Mouse (Mus musculus) stomach, embryonic 14.5 days (tissue): ENCODE measurements around the gene Gne. TPM values are rescaled to one million over a fixed set of nuclear protein-coding genes. Genes with fewer than 3 reads are reported as not detected.

Experiments
- ATAC-seq: fragments of 200-750 bp; cut with Nextera tagmentation; 2 replicates; pipeline ENCODE4 v1.8.0; 2017; ENCODE audit warnings: low read depth, moderate TSS enrichment; ENCODE audit not compliant: insufficient number of reproducible peaks, insufficient read depth, low FRiP score
- H3K27ac ChIP-seq: fragments of 300-500 bp; sonication (generic); 2 replicates; pipeline ENCODE4 v1.5.1; 2014; ENCODE audit warnings: mild to moderate bottlenecking, low read length, moderate library complexity, mixed read lengths
- H3K27me3 ChIP-seq: fragments of 300-500 bp; sonication (generic); 2 replicates; pipeline ENCODE4 v1.6.1; 2014; ENCODE audit warnings: low read length, control low read depth, mixed read lengths; ENCODE audit not compliant: control insufficient read depth, insufficient read depth
- H3K36me3 ChIP-seq: fragments of 300-500 bp; sonication (generic); 2 replicates; pipeline ENCODE4 v1.6.1; 2014; ENCODE audit warnings: mild to moderate bottlenecking, control low read depth, low read length, moderate library complexity, mixed read lengths; ENCODE audit not compliant: control insufficient read depth, insufficient read depth
- H3K4me1 ChIP-seq: fragments of 300-500 bp; sonication (generic); 2 replicates; pipeline ENCODE4 v1.6.1; 2014; ENCODE audit warnings: low read length, control low read depth, mixed read lengths; ENCODE audit not compliant: control insufficient read depth, insufficient read depth
- H3K4me2 ChIP-seq: fragments of 300-500 bp; sonication (generic); replicated peaks from 2 replicates; pipeline ENCODE4 v1.6.1; 2014; ENCODE audit warnings: low read depth, low read length, control low read depth
- H3K4me3 ChIP-seq: fragments of 300-500 bp; sonication (generic); 2 replicates; pipeline ENCODE4 v1.5.1; 2014; ENCODE audit warnings: low read depth, low read length, control low read depth
- H3K9ac ChIP-seq: fragments of 300-500 bp; sonication (generic); replicated peaks from 2 replicates; pipeline ENCODE4 v1.6.1; 2014; ENCODE audit warnings: low read depth, mild to moderate bottlenecking, control low read depth, low read length, moderate library complexity, mixed read lengths
- H3K9me3 ChIP-seq: fragments of 300-500 bp; sonication (generic); 2 replicates; pipeline ENCODE4 v1.6.1; 2016; ENCODE audit warnings: low read depth, low read length, control low read depth; ENCODE audit not compliant: control insufficient read depth
- WGBS: fragments of 180-500 bp; shearing (Covaris S2); extraction: QIAGEN DNeasy Blood & Tissue Kit; methylation state at CpG from one replicate; pipeline ENCODE4 v1.1.7; 2014; 5-methylcytosine and 5-hydroxymethylcytosine counted together
- polyA plus RNA-seq: library from polyadenylated mRNA; unstranded; fragments of >200 nt; fragmentation: Nextera tagmentation; extraction: Ambion mirVana; gene quantifications from 2 replicates; pipeline ENCODE4 v1.2.1, GENCODE M21; 2014

Gene Gne
- polyA plus RNA-seq, 1 experiment from 2014 or later, result 28.9 TPM

- 96% methylated on average over 4 of the region's 4 CpGs for WGBS
- H3K27ac ChIP-seq, result no peak overlapping the region
- H3K4me1 ChIP-seq, result peaks cover 11% of the 10 kb centered on the region
- ATAC-seq, result no peak
- H3K4me3 ChIP-seq, result no peak overlapping the region
- no peaks in the 10 kb centered on the region for H3K9me3 ChIP-seq
- no peaks in the 10 kb centered on the region for H3K36me3 ChIP-seq
- no peak overlapping the region for H3K9ac ChIP-seq
- H3K27me3 ChIP-seq, result no peaks in the 10 kb centered on the region
- no peak overlapping the region for H3K4me2 ChIP-seq
These were observed 14.6 kb downstream of the Gne start for GRCm38 (mm10) chr4:44069411-44069810.

- H3K9me3 ChIP-seq, result no peaks in the 10 kb centered on the region
- no peak overlapping the region for H3K27ac ChIP-seq
- H3K36me3 ChIP-seq, result no peaks in the 10 kb centered on the region
- H3K27me3 ChIP-seq, result no peaks in the 10 kb centered on the region
- H3K4me2 ChIP-seq, result no peak overlapping the region
- no peak overlapping the region for H3K9ac ChIP-seq
- peaks cover 11% of the 10 kb centered on the region for H3K4me1 ChIP-seq
- no peak for ATAC-seq
- no peak overlapping the region for H3K4me3 ChIP-seq
- WGBS, result 50% methylated on average over 9 of the region's 9 CpGs
These were observed 15.2 kb downstream of the Gne start for GRCm38 (mm10) chr4:44068736-44069135.

- Histone ChIP-seq H3K4me1 (peaks cover 11% of the 10 kb centered on the region), H3K4me3 (no peak overlapping the region), H3K9ac (no peak overlapping the region), H3K9me3 (no peaks in the 10 kb centered on the region), H3K27me3 (no peaks in the 10 kb centered on the region), H3K36me3 (no peaks in the 10 kb centered on the region; the same call in 1 of the 2 replicates), H3K4me2 (no peak overlapping the region), H3K27ac (no peak overlapping the region)
- no peak for ATAC-seq
- 74% methylated on average over 6 of the region's 6 CpGs for WGBS
These were observed 17.1 kb downstream of the Gne start for GRCm38 (mm10) chr4:44066891-44067290.

GRCm38 (mm10) chr4:44065355-44066025 lies 18.5 kb downstream of the Gne start:
- Histone ChIP-seq H3K4me1 (peaks cover 4% of the 10 kb centered on the region; the same call in 1 of the 2 replicates), H3K9me3 (no peaks in the 10 kb centered on the region), H3K27ac (0 out of 2 replicates have a peak overlapping the region, but pooled peaks have one; percentile 35), H3K27me3 (no peaks in the 10 kb centered on the region), H3K4me2 (peak overlapping the region; percentile 1; the same call in 1 of the 2 replicates), H3K4me3 (no peak overlapping the region), H3K36me3 (no peaks in the 10 kb centered on the region; the same call in 1 of the 2 replicates), H3K9ac (no peak overlapping the region)
- 22% methylated on average over 16 of the region's 16 CpGs for WGBS
- ATAC-seq, result peak; percentile 84

GRCm38 (mm10) chr4:44062816-44063215 lies 21.2 kb downstream of the Gne start:
- ATAC-seq, result no peak
- no peaks in the 10 kb centered on the region; the same call in 1 of the 2 replicates for H3K36me3 ChIP-seq
- 76% methylated on average over 14 of the region's 14 CpGs for WGBS
- no peak overlapping the region for H3K4me3 ChIP-seq
- no peaks in the 10 kb centered on the region for H3K4me1 ChIP-seq
- H3K9ac ChIP-seq, result no peak overlapping the region
- no peak overlapping the region for H3K27ac ChIP-seq
- H3K9me3 ChIP-seq, result no peaks in the 10 kb centered on the region
- H3K27me3 ChIP-seq, result no peaks in the 10 kb centered on the region
- H3K4me2 ChIP-seq, result no peak overlapping the region

- H3K4me3 ChIP-seq, result no peak overlapping the region
- no peaks in the 10 kb centered on the region for H3K4me1 ChIP-seq
- no peak overlapping the region for H3K27ac ChIP-seq
- no peaks in the 10 kb centered on the region for H3K9me3 ChIP-seq
- no peak for ATAC-seq
- no peak overlapping the region for H3K4me2 ChIP-seq
- H3K9ac ChIP-seq, result no peak overlapping the region
- 58% methylated on average over 9 of the region's 9 CpGs for WGBS
- no peaks in the 10 kb centered on the region; the same call in 1 of the 2 replicates for H3K36me3 ChIP-seq
- no peaks in the 10 kb centered on the region for H3K27me3 ChIP-seq
These were observed 21.9 kb downstream of the Gne start for GRCm38 (mm10) chr4:44062062-44062461.

- Histone ChIP-seq H3K36me3 (no peaks in the 10 kb centered on the region; the same call in 1 of the 2 replicates), H3K4me2 (no peak overlapping the region), H3K9me3 (no peaks in the 10 kb centered on the region), H3K27ac (no peak overlapping the region), H3K4me3 (no peak overlapping the region), H3K4me1 (no peaks in the 10 kb centered on the region), H3K27me3 (no peaks in the 10 kb centered on the region), H3K9ac (no peak overlapping the region)
- WGBS, result 92% methylated on average over 13 of the region's 13 CpGs
- ATAC-seq, result no peak
These were observed 24.3 kb downstream of the Gne start for GRCm38 (mm10) chr4:44059674-44060073.

- H3K27me3 ChIP-seq, result no peaks in the 10 kb centered on the region
- no peak overlapping the region for H3K27ac ChIP-seq
- no peaks in the 10 kb centered on the region for H3K4me1 ChIP-seq
- H3K9me3 ChIP-seq, result no peaks in the 10 kb centered on the region
- 88% methylated on average over 5 of the region's 5 CpGs for WGBS
- H3K4me3 ChIP-seq, result no peak overlapping the region
- no peak overlapping the region for H3K4me2 ChIP-seq
- no peak for ATAC-seq
- H3K9ac ChIP-seq, result no peak overlapping the region
- H3K36me3 ChIP-seq, result peaks cover 4% of the 10 kb centered on the region; the same call in 1 of the 2 replicates
These were observed 34.2 kb downstream of the Gne start for GRCm38 (mm10) chr4:44049812-44050211.

GRCm38 (mm10) chr4:44046066-44046465 lies 37.9 kb downstream of the Gne start:
- no peak for ATAC-seq
- Histone ChIP-seq H3K9me3 (no peaks in the 10 kb centered on the region), H3K4me3 (no peak overlapping the region), H3K4me2 (no peak overlapping the region), H3K27ac (no peak overlapping the region), H3K36me3 (peaks cover 3% of the 10 kb centered on the region; the same call in 1 of the 2 replicates), H3K27me3 (no peaks in the 10 kb centered on the region), H3K9ac (no peak overlapping the region), H3K4me1 (no peaks in the 10 kb centered on the region)
- 66% methylated on average over 5 of the region's 5 CpGs for WGBS
